Mouse (Mus musculus) layer of hippocampus, adult 9-10 months (tissue): ENCODE measurements at regions not wholly inside any gene's neighbourhood (a gene's known extent, or its start where the extent isn't known, plus 50 kb on each side); places are given as distances from the start of the nearest gene placed in this dataset.
A peak's percentile ranks its signal among the peaks of the same experiment; 100 is the strongest.

ENCODE experiments used
- DNase-seq: peaks from one replicate; pipeline ENCODE4 v3.0.0; 2022; ENCODE audit warnings: low spot score

- peak; percentile 49 for DNase-seq
These were observed 2458.6 kb upstream of the Gm6569 start for GRCm38 (mm10) chr15:71375775-71376174.
